Mouse (Mus musculus) lung, postnatal 0 days (tissue): Measurements from ENCODE around the gene Bcas1.

ENCODE experiments used
- CTCF ChIP-seq: IDR thresholded peaks from 2 replicates; pipeline ENCODE4 v1.5.1; 2016; ENCODE audit warnings: antibody characterized with exemption, mild to moderate bottlenecking
- EP300 ChIP-seq: IDR thresholded peaks from 2 replicates; pipeline ENCODE4 v1.6.1; 2016; ENCODE audit warnings: antibody characterized with exemption, mild to moderate bottlenecking, control low read depth

DNA sequence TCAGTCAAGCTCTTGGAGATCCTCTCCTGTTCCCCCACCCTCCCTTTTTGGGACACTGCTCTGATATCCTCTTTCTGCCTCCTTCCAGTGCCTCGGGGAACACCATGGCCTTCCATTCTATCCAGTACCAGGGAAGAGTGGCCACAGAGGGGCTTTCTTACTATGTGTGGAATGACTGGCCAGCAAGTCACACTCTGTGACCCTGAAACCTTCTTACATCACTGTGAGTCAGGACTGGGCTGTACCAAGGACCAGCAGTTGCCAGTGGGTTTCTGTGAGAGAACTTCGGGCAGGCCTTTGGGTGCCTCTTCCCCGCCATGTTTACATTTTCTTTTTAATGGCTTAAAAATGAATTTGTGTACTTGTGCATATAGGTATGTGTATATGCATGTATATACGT lies 75.4 kb downstream of the Bcas1 start:
- TF ChIP-seq EP300 (no peak), CTCF (no peak)
